Mouse (Mus musculus) kidney, postnatal 4 days (tissue): ENCODE results near the gene Prkn.

ENCODE experiments used
- DNase-seq, 2 experiments: peaks; one replicate each; pipeline ENCODE4 v3.0.0; 2021; ENCODE audit warnings: mixed read lengths in 2 of 2

Gene Prkn

DNA sequence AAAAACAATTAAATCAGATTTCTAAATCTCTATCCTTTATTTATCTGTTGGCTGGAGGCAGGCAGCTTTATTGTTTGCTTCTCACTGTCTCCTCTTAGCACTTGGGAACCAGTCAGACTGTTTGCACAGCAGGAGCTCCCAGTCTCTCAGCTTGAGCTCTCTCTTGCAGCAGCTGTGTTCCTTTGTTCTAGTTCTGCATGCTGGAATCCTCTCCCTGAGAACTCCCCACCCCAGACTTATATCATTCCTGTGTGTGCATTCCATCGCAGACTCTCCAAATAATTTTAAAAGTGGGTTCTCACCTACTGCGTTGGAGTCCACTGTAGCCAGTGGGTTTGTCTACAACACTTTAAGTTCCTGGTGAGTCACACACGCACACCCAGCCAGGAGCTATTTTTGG, 1181.1 kb downstream of the Prkn start:
- no peak for DNase-seq

DNA sequence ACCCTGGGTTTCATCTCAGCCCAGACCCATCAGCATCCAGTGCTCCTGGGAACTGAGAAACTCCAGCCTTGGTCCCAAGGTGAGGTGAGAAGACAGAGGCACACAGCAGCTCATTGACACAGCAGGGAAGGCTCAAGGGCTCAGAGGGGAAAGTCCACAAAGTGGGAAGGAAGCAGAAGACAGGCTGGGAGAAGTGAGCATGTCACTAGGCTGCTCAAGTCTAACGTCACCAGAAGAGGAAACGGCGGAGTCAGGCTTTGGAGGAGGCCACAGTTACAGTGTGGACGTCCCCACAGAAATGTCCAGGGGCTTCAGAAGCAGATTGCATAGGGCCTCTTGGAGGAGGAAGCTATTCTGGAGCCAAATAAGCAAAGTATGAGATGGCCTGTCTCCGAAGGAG, 1189.2 kb downstream of the Prkn start:
- no peak for DNase-seq

DNA sequence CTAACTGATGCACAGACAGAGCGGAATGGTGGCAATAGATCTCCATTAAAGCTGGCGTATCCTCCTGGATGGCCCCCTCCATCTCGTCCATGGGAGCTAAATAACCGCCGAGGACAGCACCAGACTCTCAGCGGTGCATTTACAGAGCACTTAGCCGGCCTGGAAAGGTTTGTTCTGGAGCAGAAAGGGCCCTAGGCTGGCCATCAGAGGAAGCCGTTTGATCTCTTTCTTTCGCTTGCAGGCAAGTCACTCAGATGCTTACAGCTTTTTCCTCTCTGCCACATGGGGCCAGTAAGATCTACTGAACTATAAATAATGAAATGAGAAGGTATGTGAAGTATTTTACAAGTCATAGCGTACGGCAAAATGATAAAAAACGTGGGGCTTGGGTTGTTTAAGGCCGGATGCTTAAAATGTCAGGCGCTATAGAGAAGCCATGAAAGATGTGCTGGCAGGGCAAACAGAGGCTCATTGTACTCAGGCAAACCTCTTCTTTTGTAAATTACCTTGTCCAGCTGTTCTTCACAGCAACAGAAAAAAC, 1189.8 kb downstream of the Prkn start:
- DNase-seq = no peak

DNA sequence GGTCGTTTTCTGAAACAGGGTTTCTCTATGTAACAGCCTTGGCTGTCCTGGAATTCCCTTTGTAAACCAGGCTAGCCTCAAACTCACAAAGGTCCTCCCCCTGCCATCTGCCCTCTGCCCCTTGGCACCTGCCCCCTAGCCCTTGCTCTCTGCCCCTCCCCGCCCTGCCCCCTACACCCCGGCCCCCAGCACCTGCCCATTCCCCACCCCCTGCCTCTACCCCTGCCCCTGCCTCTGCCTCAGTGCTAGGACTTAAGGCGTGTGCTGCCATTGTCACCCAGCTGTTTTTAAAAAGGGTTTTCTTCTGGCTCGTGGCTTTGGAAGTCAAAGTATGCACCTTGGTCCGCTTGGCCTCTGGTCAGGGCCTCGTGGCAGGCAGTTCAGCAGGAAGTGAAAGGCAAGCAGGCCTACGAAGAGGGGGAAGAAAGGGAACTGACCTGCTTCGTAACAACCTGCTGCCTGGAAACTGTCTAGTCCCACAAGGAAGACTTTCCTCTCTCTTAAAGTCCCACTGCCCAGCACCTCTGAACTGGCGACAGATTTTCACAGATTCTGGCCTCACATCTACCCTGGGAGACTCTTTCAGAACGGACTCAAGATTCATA, 1190.5 kb downstream of the Prkn start:
- peak in 1 of 2 experiments; percentile 40 for DNase-seq

DNA sequence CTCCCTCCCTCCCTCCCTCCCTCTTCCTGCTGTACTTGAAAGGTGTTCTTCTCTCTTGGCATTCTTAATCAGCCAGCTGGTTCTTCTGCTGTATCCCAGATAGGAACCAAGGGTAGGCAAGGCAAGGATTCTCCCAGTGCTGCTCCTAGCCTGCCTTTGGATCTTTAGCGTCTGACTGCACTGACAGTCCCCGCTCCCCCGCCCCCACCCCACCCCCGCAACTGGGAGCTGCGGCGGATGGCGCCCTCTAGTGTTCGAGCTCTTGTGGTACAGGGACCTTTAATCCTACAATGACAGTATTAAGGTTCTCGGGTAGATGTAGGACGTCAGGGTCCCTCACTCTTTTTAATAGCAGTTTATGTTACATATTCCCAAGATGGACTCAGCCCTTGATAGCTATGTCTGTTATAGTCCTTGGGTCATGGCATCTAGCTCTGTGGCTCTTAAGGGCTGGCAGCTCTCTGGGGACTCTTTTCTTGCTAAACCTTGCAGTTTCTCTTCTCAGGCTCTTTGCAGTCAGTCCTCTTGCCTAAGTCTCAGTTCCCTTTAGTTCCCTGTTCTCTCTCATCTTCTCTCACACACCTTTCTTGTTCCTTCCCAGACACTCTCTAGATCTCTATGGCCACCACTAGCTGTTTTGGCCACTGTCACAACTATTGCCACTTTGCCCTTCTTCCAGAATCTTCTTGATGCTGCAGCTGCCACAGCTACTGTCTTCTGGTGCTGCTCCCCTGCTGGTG, 1191.2 kb downstream of the Prkn start:
- DNase-seq = peak; percentile 83 to 84

DNA sequence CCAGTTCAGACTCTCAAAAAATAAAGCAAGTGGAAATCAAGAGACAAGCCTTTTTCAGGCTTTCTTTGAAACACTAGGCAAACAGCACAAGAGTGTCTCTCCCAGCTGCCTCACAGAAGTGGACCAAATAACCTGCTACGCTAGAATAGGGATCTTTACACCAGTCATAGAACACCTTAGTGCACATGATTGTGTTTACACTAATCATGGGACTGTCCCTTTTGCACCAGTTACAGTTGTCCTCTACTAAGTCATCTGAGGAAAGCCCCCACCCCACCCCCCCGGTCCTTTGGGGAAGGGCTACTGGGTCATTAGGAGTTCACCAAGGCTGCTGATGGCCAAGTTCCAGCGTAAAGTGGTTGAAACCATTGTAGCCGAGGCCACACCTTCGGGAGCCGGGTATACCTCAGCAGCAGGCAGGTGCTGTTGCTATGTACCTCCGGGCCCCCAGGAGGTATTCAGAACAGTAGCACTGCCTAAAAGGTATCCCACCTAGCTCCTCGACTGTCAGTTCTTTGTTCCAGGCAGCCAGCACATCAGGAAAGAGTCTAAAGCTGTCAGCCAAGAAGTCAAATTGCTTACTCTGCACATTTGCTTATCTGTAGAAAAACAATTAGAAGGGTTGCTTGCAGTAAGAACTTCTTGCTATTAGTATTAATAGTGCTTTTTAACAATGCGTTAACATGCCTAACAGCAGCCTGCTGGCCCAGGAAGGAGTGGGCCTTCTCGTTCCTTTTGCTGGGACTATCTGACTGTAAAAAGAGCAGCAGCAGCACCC, 1192.0 kb downstream of the Prkn start:
- DNase-seq = no peak

DNA sequence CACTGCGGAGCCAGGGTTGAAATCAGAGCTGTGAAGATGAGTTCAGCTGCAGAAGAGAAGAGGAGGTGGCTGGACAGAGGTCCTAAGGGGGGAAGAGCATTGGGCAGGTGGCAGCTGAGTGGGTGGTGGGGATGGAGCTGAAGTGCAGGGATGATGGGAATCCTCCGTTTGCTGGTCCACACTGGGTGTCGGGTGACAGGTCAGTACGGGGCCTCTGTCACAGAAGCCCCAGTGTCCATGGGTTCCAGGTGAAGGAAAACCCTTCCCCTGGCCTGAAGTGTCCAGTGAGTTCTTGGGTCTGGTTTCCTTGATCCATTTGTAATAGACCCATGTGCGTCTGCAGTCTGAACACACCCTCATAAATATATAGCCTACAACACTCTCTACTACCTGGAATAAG, 1195.2 kb downstream of the Prkn start:
- no peak for DNase-seq

DNA sequence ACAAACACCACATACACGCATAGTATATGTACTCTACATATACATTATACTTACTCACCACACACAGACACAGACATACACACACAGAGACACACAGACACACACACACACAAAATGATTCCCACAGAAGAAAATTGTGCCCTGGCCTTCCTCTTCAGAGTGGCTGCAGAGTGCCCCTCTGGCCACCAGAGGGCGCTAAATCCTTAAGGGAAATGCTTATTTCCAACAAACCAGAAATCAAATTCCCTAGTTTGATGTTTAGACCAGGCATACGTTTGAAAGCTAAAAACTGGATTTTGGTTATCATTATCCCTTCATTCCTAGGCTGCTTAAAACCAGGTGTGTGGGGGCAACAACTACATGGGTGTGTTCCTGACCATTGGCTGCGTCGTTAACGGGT, 1196.0 kb downstream of the Prkn start:
- peak; percentile 83 for DNase-seq

DNA sequence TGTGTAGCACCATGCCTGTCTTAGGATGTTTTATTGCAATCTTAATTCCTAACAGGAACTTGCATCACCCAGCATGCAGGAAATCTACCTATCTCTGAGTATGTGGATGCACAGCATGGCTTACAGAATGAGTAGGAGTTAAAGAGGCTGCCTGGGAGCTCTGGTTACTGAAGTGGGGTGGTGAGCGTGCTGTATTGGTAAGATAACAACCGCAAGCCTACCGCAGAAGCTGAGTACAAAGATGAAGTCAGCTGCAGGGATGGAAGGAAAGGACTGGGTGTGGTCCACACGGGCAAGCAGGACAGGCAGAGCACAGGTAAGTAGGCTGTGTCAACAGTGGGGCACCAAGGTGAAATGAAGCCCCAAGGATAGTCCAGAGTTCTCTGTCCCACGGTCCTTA, 1196.9 kb downstream of the Prkn start:
- DNase-seq = no peak

DNA sequence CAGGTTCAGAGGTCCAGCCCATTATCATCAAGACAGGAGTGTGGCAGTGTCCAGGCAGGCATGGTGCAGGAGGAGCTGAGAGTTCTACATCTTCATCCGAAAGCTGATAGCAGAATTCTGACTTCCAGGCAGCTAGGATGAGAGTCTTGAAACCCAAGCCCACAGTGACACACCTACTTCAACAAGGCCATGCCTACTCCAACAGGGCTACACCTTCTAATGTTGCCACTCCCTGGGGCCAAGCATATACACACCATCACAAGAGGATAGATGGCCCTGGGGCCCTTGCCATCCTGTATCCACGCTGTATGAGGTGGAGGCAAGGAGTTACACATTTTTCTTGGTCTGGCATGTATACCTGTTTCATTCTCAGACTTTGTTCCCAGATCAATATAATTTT, 1197.4 kb downstream of the Prkn start:
- no peak for DNase-seq

DNA sequence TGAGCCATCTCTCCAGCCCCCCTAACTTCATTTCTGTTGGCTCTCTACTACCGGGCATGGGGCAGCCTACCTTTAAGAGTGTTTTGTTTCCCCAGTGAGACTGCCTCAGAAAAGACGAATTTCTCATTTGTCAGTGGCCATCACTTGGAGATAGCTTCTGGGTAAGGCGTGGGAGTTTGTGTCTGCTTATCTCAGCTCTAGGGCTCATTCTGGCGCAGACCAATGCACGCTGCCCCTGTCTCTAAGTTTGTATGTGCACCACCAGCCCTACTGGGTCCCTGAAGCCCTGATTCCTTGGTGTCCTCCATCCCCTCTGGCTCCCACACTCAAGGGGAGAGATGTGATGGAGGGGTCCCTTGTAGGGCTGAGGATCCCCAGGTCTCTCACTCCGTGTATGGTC, 1198.3 kb downstream of the Prkn start:
- DNase-seq = no peak

DNA sequence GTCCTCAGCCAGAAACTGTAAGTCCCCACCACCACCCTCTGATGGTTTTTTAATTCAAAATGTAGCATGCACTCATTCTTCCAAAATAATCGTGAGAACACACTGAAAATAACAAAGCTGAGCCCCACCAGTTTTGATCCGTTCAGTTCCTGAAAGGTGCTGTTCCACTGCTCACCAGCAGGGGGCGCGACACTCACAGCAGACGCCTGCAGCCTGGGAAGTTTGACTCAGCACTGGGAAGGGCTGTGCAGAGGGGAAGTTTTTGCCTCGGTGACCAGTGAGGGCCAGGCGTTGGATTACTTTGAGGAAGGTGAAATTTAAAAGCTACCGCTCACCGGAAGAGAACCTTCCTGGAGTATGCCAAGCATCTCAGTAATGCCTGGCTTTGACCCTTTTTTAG, 1199.0 kb downstream of the Prkn start:
- peak; percentile 89 to 92 for DNase-seq

DNA sequence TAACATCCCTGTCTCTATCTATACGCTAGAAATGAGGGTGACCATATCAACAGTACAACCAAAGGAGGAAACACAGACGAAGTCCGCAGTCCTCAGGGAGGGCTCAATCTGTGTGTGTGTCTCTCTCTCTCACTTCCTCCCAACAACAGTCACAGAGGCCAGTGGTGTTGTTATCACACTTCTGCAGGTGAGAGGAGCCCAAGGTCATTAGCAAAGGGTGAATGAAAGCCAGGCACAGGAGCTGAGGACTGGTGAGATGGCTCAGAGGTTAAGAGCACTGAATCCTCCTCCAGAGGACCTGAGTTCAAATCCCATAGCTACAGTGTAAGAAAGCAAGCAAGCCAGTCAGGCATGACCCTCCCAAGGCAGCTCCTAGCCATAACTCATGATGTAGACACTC, 1199.7 kb downstream of the Prkn start:
- DNase-seq = no peak

DNA sequence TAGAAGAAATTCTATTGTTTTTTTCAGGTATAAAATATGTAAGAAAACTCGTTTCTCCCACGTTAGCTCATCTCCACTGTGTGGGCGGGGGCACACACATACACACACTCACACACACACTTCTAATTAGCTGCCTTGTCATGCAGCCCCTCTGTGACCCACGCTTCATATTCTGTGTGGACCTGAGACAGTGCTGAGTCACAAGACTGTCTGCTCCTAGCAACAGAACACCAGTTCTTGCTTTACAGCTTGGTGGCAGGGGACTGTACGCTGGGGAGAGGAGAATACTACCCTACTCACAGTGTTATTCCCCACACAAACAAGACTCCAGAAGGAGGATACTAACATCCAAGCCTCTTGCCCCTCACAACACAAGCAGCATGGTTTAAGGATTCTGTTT, 1200.4 kb downstream of the Prkn start:
- no peak for DNase-seq

DNA sequence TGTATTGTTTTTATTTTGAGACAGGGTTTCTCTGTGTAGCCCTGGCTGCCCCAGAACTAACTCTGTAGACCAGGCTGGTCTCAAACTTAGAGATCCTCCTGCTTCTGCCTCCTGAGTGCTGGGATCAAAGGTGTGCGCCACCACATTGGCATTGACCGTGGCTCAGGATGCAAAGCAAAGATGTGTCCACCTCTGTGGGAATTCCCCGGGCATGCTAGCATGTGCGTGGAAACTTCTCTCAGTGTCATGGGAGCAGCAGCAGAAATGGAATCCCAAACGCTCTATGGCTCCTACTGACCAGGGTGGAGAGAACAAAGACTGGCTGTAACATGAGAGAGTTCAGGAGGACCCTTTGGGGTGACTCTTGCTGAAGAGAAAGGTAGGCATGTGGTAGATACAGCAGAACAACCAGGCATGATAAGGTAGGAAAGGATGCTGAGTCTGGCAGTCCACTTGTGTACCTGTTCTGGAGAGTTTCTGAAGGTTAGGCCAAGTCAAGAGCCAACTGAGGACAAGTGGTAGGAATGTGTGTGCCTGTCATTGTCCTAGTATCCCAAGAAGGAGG, 1201.0 kb downstream of the Prkn start:
- DNase-seq = no peak

DNA sequence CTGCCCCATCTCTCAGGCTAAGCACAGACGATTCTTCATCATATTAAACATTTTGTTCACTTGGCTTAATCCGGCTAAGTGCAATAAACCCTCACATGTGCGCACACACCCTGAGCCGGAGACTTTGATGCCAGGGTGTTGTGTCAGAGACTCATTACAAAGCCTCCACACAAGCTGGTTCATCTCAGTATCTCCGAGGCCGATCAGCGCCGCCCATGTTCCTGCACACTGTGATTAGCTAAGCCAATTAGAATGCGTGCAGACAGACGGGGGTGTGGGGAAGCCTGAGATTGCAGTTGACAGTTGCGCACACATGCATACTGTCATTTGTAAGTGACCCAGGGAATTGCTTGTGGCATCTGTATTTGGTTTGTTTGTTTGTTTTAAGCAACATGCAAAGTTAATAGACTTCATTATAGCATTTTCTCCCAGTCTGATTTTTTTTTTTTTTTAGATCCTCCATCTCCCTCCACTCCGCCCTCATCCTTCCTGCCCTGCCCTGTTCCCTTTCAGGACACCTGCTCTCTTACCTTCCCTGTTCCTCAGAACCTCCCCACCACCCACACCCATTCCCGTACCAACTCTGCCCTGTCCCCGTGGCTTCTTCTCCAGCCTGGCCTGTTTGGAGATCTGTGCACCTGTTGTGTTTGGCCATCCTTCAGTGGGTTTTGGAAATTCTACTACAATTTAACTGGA, 1202.5 kb downstream of the Prkn start:
- DNase-seq = no peak

DNA sequence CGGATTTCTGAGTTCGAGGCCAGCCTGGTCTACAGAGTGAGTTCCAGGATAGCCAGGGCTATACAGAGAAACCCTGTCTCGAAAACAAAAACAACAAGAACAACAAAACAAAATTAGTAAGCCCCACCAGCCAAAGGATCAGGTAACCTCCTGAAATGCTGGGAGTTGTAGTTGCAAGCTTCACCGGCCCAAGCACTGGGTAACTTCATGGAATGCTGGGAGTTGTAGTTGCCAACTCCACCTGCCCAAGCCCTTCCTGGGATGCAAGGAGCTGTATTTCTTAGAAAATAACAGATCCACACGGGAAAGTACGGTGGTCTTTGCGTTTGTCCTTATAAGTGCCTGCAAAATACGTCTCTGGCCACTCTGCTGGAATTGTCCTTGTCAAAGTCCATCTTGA, 1204.0 kb downstream of the Prkn start:
- DNase-seq = no peak

DNA sequence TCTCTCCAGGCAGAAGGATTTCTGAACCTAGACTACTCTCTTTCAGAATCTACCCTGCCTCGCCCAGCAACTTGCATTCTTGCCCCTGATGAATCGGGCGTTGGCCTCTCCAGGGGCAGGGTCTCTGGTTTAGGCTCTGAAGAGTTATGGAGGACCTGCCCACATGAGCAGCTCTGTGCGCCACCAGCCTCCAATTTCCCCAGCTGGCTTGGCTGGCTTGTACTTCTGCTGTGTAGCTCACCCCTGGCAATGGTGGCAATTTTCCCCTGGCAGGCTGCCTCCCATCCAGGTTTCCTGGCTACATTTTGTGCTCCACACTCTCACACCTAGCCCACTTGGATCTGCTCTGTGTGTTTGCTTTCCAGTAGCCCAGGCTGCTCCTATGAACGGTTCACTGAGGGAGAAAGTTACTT, 1205.7 kb downstream of the Prkn start:
- no peak for DNase-seq

DNA sequence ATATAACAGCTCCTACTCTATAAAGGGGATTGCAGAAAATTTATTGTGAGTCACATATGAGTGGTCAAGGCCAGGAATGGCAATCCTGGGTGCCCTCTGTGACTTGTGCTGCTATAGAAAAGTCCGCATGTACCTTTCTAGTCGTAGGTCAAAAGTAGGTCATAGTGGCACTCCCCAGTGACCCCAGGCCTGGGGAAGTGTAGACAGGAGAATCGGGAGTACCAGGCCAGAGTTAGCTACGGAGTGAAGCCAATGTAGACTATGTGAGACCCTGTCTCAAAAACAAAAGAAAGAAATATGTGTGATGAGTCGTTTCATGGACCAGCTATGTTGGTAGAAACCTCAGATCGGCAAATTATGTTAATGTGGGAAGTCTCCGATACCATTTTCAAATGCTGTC, 1206.8 kb downstream of the Prkn start:
- DNase-seq = no peak

DNA sequence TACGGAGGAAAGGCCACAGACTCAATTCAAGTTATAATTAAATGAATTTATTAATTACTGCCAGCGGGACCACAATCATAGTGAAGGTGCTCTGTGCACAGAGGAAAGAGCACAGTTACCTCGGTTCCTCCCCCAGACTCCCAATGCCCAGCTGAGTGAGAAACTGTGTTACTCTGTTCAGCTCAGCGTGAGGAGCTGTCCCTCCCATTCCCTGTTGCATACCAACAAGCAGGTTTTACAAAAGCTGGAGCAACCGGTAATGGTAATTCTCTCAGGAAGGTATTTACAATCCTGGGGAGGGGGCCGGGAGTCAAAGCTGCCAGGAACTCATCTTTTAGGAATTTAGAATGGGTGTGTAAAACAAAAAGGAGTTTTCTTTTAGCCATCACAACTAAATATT, 1207.3 kb downstream of the Prkn start:
- DNase-seq = no peak

DNA sequence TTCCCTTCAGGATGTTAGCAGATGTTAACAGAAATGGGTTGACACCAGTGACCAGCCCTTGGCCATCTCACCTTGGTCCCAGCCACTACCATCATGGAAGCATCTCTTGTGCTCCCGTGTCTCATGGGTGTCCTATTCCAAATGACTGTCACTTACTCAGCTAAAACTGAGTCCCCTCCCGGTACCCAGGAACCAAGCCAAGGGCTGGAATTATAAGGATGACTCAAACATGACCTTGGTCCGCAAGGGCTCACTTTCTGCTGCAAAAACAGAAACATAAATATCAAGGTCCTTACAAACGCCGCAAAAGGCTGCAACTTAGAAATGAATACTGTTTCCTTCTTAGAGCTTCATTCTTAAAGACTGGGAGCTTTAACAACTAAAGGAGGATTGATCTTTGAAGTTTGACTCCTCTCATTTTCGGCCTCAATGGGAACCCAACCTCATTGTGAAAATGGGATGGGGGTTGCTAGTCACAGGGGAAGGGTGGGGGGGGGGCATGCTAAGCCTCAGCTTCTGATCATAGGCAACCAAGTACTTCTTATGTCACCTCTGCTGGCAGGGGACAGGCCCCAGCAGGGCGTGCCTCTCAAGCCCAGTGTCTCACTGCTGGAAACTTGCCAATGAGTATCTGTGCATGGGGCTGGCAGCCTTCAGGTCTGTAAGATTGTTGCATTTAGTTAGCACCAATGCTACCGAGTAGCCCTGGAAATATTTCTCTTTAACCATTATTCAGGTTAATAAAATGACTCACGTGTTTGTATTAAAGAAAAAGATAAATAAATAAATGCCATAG, 1208.7 kb downstream of the Prkn start:
- no peak for DNase-seq

DNA sequence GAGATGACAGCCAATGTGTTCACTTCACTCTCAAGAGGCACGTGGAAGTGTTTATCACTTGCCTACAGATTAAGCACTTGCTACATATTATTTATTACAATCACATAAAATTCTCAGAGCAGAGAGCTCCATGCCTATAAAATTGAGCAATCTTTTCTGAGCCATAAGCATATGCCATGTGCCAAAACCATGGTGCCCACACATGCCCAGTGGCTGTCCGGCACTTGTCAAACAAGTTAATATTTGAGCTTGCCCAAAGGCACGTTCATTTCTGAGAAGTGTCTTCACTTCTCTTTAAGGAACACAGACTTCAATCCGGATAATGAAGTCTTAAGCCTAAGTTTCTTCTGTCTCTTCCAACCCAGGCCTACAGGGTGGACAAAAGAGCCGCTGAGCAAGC, 1210.1 kb downstream of the Prkn start:
- DNase-seq = no peak
